Mouse (Mus musculus) heart, embryonic 16.5 days (tissue): ENCODE measurements around the gene Cadps2. TPM values are rescaled to one million over a fixed set of nuclear protein-coding genes. Genes with fewer than 3 reads are reported as not detected.

Source experiments
- ATAC-seq: fragments of 200-750 bp; cut with Nextera tagmentation; replicated peaks from 2 replicates; pipeline ENCODE4 v1.8.0; 2017; ENCODE audit warnings: moderate number of reproducible peaks; ENCODE audit not compliant: insufficient read depth, low FRiP score; ENCODE audit errors: extremely low read depth
- H3K27ac ChIP-seq: fragments of 300-500 bp; sonication (generic); 2 replicates; pipeline ENCODE4 v1.5.1; 2014; ENCODE audit warnings: mild to moderate bottlenecking, low read length, control low read depth, moderate library complexity
- H3K27me3 ChIP-seq: fragments of 300-500 bp; sonication (generic); 2 replicates; pipeline ENCODE4 v1.6.1; 2014; ENCODE audit warnings: low read length, mixed read lengths; ENCODE audit not compliant: control insufficient read depth, insufficient read depth
- H3K36me3 ChIP-seq: fragments of 300-500 bp; sonication (generic); 2 replicates; pipeline ENCODE4 v1.6.1; 2014; ENCODE audit not compliant: control insufficient read depth, insufficient read depth
- H3K4me1 ChIP-seq: fragments of 300-500 bp; sonication (generic); 2 replicates; pipeline ENCODE4 v1.6.1; 2014; ENCODE audit warnings: low read length, mixed read lengths; ENCODE audit not compliant: control insufficient read depth, insufficient read depth
- H3K4me2 ChIP-seq: fragments of 300-500 bp; sonication (generic); 2 replicates; pipeline ENCODE4 v1.6.1; 2014; ENCODE audit warnings: low read depth, mild to moderate bottlenecking, control low read depth, low read length
- H3K4me3 ChIP-seq: fragments of 300-500 bp; sonication (generic); 2 replicates; pipeline ENCODE4 v1.5.1; 2014; ENCODE audit warnings: mild to moderate bottlenecking, control low read depth, low read length
- H3K9ac ChIP-seq: fragments of 300-500 bp; sonication (generic); 2 replicates; pipeline ENCODE4 v1.6.1; 2014; ENCODE audit warnings: low read length, control low read depth
- H3K9me3 ChIP-seq: fragments of 300-500 bp; sonication (generic); replicated peaks from 2 replicates; pipeline ENCODE4 v1.6.1; 2016; ENCODE audit warnings: low read length; ENCODE audit not compliant: control insufficient read depth
- WGBS: fragments of 180-500 bp; shearing (Covaris S2); extraction: QIAGEN DNeasy Blood & Tissue Kit; methylation state at CpG from one replicate; pipeline ENCODE4 v1.1.7; 2014; 5-methylcytosine and 5-hydroxymethylcytosine counted together
- polyA plus RNA-seq: library from polyadenylated mRNA; unstranded; fragments of >200 nt; fragmentation: Nextera tagmentation; extraction: Ambion mirVana; gene quantifications from 2 replicates; pipeline ENCODE4 v1.2.1, GENCODE M21; 2015

The Cadps2 gene
- polyA plus RNA-seq, 1 experiment from 2014 or later: 1.3 TPM

- no peaks in the 10 kb centered on the region for H3K27me3 ChIP-seq
- 70% methylated on average over 3 of the region's 3 CpGs for WGBS
- H3K4me2 ChIP-seq: no peak overlapping the region
- H3K4me3 ChIP-seq: no peak overlapping the region
- no peaks in the 10 kb centered on the region for H3K4me1 ChIP-seq
- ATAC-seq: no peak
- no peak overlapping the region for H3K9ac ChIP-seq
- no peaks in the 10 kb centered on the region for H3K9me3 ChIP-seq
- H3K27ac ChIP-seq: no peak overlapping the region
- H3K36me3 ChIP-seq: no peaks in the 10 kb centered on the region
Measured at GRCm38 (mm10) chr6:23728620-23729019, 110.6 kb downstream of the Cadps2 start.

- Histone ChIP-seq H3K4me2 (no peak overlapping the region), H3K9ac (no peak overlapping the region), H3K36me3 (no peaks in the 10 kb centered on the region), H3K4me3 (no peak overlapping the region), H3K27ac (no peak overlapping the region), H3K27me3 (no peaks in the 10 kb centered on the region), H3K4me1 (no peaks in the 10 kb centered on the region), H3K9me3 (no peaks in the 10 kb centered on the region)
- 74% methylated on average over 4 of the region's 4 CpGs for WGBS
- ATAC-seq: no peak
Measured at GRCm38 (mm10) chr6:23723697-23724096, 115.5 kb downstream of the Cadps2 start.

DNA sequence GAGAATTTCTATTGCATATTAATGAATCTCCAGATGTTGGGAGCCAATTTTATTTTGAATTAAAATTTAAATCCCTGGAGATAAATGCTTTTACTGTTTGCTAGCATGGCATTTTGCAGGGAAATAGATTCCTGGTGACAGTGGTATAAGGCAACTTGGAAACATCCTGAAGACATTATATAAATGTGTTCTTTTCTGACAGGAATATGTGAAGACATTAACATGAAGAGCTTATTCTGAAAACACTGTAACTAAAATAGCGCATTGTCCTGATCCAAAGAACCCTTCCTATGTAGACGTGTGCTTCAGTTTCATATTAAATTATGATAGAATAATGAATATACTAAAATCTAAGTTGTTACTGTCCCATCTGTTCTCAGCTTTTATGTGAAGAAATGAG lies 118.8 kb downstream of the Cadps2 start:
- Histone ChIP-seq H3K27me3 (no peaks in the 10 kb centered on the region), H3K9ac (no peak overlapping the region), H3K27ac (no peak overlapping the region), H3K9me3 (no peaks in the 10 kb centered on the region), H3K4me3 (no peak overlapping the region), H3K4me1 (no peaks in the 10 kb centered on the region), H3K4me2 (no peak overlapping the region), H3K36me3 (no peaks in the 10 kb centered on the region)
- WGBS: 88% methylated on average over 2 of the region's 2 CpGs
- no peak for ATAC-seq

GRCm38 (mm10) chr6:23707506-23707905 lies 131.7 kb downstream of the Cadps2 start:
- H3K9me3 ChIP-seq: no peaks in the 10 kb centered on the region
- H3K9ac ChIP-seq: no peak overlapping the region
- no peak overlapping the region for H3K4me2 ChIP-seq
- H3K27ac ChIP-seq: no peak overlapping the region
- ATAC-seq: no peak
- H3K4me1 ChIP-seq: no peaks in the 10 kb centered on the region
- no peaks in the 10 kb centered on the region for H3K27me3 ChIP-seq
- no peak overlapping the region for H3K4me3 ChIP-seq
- no peaks in the 10 kb centered on the region for H3K36me3 ChIP-seq
- 66% methylated on average over 3 of the region's 3 CpGs for WGBS

DNA sequence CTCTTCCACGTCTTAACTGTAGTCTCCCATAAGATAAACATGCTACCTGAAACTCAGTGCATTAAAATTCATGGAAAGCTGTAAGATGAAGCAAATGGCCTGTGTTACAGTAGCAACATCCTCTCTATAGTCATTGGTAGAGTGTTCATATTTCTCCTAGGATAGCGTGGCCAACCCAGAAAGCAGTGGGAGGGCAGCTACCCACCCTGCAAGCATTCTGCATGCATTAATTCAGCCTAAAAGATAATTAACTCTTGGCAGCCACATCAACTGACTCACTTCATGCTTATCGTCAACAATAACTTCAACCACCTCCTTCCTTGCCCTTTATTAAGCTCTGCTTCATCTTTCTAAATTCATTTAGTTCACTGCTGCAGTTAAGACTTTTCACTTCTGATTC lies 138.3 kb downstream of the Cadps2 start:
- no peaks in the 10 kb centered on the region for H3K36me3 ChIP-seq

GRCm38 (mm10) chr6:23678172-23678571 lies 161.0 kb downstream of the Cadps2 start:
- ATAC-seq: no peak
- Histone ChIP-seq H3K4me2 (no peak overlapping the region), H3K9ac (no peak overlapping the region), H3K4me1 (no peaks in the 10 kb centered on the region), H3K27ac (no peak overlapping the region), H3K9me3 (no peaks in the 10 kb centered on the region), H3K4me3 (no peak overlapping the region), H3K27me3 (no peaks in the 10 kb centered on the region), H3K36me3 (no peaks in the 10 kb centered on the region)
- WGBS: 74% methylated on average over 1 of the region's 1 CpGs

More for the DNA sequence above, 138.3 kb downstream of the Cadps2 start:
- no peak overlapping the region for H3K4me2 ChIP-seq
- no peaks in the 10 kb centered on the region for H3K9me3 ChIP-seq
- H3K4me1 ChIP-seq: no peaks in the 10 kb centered on the region
- H3K27ac ChIP-seq: no peak overlapping the region
- no peak for ATAC-seq
- H3K27me3 ChIP-seq: no peaks in the 10 kb centered on the region
- H3K9ac ChIP-seq: no peak overlapping the region
- H3K4me3 ChIP-seq: no peak overlapping the region
- WGBS: 66% methylated on average over 3 of the region's 3 CpGs

GRCm38 (mm10) chr6:23655036-23655435 lies 184.2 kb downstream of the Cadps2 start, which contains the start of gene Rnf148:
Gene Rnf148, minus strand, starts transcription at chr6:23655136.
- Histone ChIP-seq H3K4me1 (peaks cover 3% of the 10 kb centered on the region; the same call in 1 of the 2 replicates), H3K36me3 (no peaks in the 10 kb centered on the region), H3K9me3 (no peaks in the 10 kb centered on the region), H3K4me2 (no peak within 1 kb of the TSS), H3K9ac (no peak within 1 kb of the TSS), H3K27me3 (no peaks in the 10 kb centered on the region), H3K4me3 (no peak within 1 kb of the TSS), H3K27ac (no peak within 1 kb of the TSS)
- no peak for ATAC-seq
- 77% methylated on average over 2 of the region's 2 CpGs for WGBS

DNA sequence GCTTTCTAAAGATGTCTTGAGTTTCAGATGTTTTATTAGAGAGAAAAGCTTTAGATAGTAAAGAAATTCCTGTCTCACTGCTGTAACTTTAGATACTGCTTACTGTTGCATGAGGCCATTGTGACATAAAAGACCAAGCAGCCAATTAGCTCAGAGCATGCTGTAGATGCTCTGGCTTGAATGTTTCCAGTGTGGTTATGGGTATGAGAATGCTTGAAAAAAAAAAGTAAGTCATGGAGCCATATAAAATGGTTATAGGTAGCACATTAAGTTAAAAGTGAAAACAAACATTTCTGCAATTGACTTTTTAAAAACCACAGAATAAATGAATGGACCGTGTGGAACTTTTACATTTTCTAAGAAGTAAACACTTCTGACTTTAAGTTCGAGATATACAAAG lies 189.0 kb downstream of the Cadps2 start, which contains the start of gene Rnf133:
Gene Rnf133 (minus strand): TSS at position 101 of the 400 bp plus-strand sequence.
- no peaks in the 10 kb centered on the region for H3K36me3 ChIP-seq
- no peak within 1 kb of the TSS for H3K4me2 ChIP-seq
- no peak for ATAC-seq
- H3K9me3 ChIP-seq: no peaks in the 10 kb centered on the region
- 83% methylated on average over 2 of the region's 2 CpGs for WGBS
- no peaks in the 10 kb centered on the region for H3K27me3 ChIP-seq
- no peaks in the 10 kb centered on the region; the same call in 1 of the 2 replicates for H3K4me1 ChIP-seq
- no peak within 1 kb of the TSS for H3K27ac ChIP-seq
- no peak within 1 kb of the TSS for H3K4me3 ChIP-seq
- no peak within 1 kb of the TSS for H3K9ac ChIP-seq

DNA sequence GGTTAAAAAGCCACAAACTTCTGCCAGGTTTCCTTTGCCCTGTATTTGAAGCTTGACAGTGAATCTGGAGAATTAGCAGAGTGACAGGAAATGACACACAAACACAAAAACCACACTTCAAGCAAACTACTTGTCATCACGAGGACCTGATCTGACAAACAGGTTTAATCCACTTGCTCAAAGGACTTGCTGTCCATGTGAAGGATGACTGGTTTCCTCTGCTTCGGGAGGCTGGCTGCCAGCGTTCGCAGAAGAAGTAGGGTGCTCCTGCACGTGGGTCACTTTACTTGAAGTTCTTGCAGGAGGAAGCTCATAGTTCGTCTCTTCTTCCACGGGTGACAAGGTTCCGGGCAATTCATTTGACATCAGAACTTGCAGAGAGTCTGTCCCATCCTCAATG lies 190.5 kb downstream of the Cadps2 start:
- no peak overlapping the region for H3K27ac ChIP-seq
- H3K9ac ChIP-seq: no peak overlapping the region
- no peak overlapping the region for H3K4me2 ChIP-seq
- WGBS: 53% methylated on average over 8 of the region's 8 CpGs
- no peaks in the 10 kb centered on the region for H3K36me3 ChIP-seq
- no peak for ATAC-seq
- H3K4me1 ChIP-seq: no peaks in the 10 kb centered on the region; the same call in 1 of the 2 replicates
- H3K9me3 ChIP-seq: no peaks in the 10 kb centered on the region
- H3K4me3 ChIP-seq: no peak overlapping the region
- H3K27me3 ChIP-seq: no peaks in the 10 kb centered on the region
